Mouse (Mus musculus): ENCODE measurements at regions not wholly inside any gene's neighbourhood (a gene's known extent, or its start where the extent isn't known, plus 50 kb on each side); places are given as distances from the start of the nearest gene placed in this dataset.

DNA sequence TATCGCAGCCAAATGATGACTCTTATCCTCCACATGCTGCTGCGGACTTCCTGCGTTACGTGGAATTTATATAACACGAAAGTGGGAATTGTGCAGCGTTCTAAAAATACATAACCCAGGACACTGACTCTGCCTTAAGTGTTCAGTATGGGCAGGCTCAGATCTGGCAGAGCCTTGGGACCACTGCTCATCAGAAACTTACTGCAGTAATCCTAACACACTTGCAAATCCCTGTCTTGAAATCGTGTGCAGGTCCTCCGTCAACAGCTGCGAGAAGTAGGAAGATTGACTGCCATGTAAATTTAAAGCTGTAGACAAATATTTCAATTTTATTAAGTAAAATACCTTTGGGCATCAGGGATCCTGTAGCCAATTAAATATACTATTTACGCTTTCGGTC is 692.0 kb downstream of the Rapgef2 start:
- TF ChIP-seq EP300 (optimal IDR thresholded peaks at IDR 0.05): no peak
- TF ChIP-seq CTCF (IDR thresholded peaks at IDR 0.05; ENCODE audit: low read depth): no peak

All from stomach, postnatal 0 days (tissue).